Mouse (Mus musculus) thymus, adult 2 months (tissue): ENCODE results near the gene Dhx35. TPM values are rescaled to one million over a fixed set of nuclear protein-coding genes. Genes with fewer than 3 reads are reported as not detected.

Experiments
- DNase-seq: peaks from one replicate; pipeline ENCODE4 v3.0.0; 2021
- H3K27ac ChIP-seq: fragments of 200-500 bp; 2 replicates; pipeline ENCODE4 v1.5.1; 2012; ENCODE audit warnings: low read length, control low read depth; ENCODE audit not compliant: control insufficient read depth, insufficient read depth
- H3K27me3 ChIP-seq: fragments of 200-500 bp; 2 replicates; pipeline ENCODE4 v1.6.1; 2012; ENCODE audit warnings: mild to moderate bottlenecking, low read length, moderate library complexity, mixed read lengths; ENCODE audit not compliant: control insufficient read depth, insufficient read depth
- H3K36me3 ChIP-seq: fragments of 200-500 bp; 2 replicates; pipeline ENCODE4 v1.6.1; 2012; ENCODE audit warnings: mild to moderate bottlenecking, low read length, moderate library complexity; ENCODE audit not compliant: control insufficient read depth, insufficient read depth
- H3K4me1 ChIP-seq: fragments of 200-500 bp; replicated peaks from 2 replicates; pipeline ENCODE4 v1.6.1; 2012; ENCODE audit warnings: low read length; ENCODE audit not compliant: control insufficient read depth, insufficient read depth
- H3K4me3 ChIP-seq: fragments of 200-500 bp; 2 replicates; pipeline ENCODE4 v1.5.1; 2012; ENCODE audit warnings: mild to moderate bottlenecking, low read length, control low read depth, moderate library complexity; ENCODE audit not compliant: control insufficient read depth, insufficient read depth
- CTCF ChIP-seq: fragments of 200-500 bp; IDR thresholded peaks from 2 replicates; pipeline ENCODE4 v1.5.1; 2012; ENCODE audit warnings: mild to moderate bottlenecking, control low read depth, low read length, moderate library complexity, borderline replicate concordance; ENCODE audit not compliant: control insufficient read depth, poor library complexity, insufficient read depth; ENCODE audit errors: extremely low read depth
- POLR2A ChIP-seq: fragments of 200-500 bp; IDR thresholded peaks from 2 replicates; pipeline ENCODE4 v1.6.1; 2012; ENCODE audit warnings: mild to moderate bottlenecking, low read length, control low read depth, moderate library complexity; ENCODE audit not compliant: control insufficient read depth, poor library complexity, insufficient read depth; ENCODE audit errors: extremely low read depth
- WGBS: fragments of 180-500 bp; shearing (Covaris S2); methylation state at CpG from one replicate; pipeline ENCODE4 v1.1.7; 2018; 5-methylcytosine and 5-hydroxymethylcytosine counted together
- polyA plus RNA-seq: library from polyadenylated mRNA; depleted of rRNA; stranded (reverse); fragments of >200 nt; gene quantifications from 2 replicates; pipeline ENCODE4 v1.2.3, GENCODE M21; 2012; rRNA removed

Dhx35 gene
- polyA plus RNA-seq, 1 experiment = 29.9 TPM

DNA sequence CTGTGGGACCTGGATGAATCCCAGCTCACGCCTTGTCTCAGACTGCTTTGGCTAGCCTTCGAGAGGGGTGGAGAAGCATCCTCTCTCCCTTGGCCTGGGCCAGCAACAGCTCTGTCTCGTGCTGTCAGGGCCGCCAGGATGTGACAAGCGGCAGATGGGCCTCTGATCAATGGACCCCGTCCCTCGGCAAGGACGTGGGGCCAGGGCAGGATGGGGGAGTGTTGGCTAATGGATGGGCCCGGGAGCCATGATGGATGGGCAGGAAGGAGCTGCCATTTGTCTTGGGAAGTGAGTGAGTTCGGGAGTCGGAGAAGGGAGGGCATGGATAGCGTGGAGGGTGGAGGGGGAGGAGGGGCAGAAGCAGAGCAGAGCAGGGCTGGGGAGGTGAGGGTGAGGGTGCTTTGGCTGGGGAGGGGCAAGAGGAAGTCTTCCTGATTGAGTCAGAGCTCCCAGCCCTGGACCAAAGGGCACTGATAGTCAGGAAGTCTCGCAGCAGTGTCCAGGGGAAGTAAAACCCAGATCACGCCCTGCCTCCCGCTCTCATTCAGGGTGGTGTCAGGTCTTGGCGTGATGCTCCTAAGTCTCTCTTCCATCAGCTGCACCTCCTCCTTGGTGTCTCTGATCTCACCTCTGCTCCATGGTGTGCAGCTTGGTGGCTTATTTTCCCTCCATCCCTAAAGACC lies 98.7 kb downstream of the Dhx35 start:
- no peak for DNase-seq
- Histone ChIP-seq H3K4me1 (no peaks in the 10 kb centered on the region), H3K4me3 (no peak overlapping the region), H3K36me3 (no peaks in the 10 kb centered on the region), H3K27me3 (no peaks in the 10 kb centered on the region), H3K27ac (no peak overlapping the region)
- WGBS = 26% methylated on average over 16 of the region's 16 CpGs
- TF ChIP-seq POLR2A = no peak
- TF ChIP-seq CTCF = no peak

GRCm38 (mm10) chr2:158898469-158899196 lies 104.0 kb downstream of the Dhx35 start:
- no peak overlapping the region for H3K27ac ChIP-seq
- DNase-seq = no peak
- TF ChIP-seq CTCF = no peak
- no peak for TF ChIP-seq POLR2A
- H3K4me3 ChIP-seq = no peak overlapping the region
- no peaks in the 10 kb centered on the region for H3K4me1 ChIP-seq
- H3K36me3 ChIP-seq = no peaks in the 10 kb centered on the region
- H3K27me3 ChIP-seq = no peaks in the 10 kb centered on the region
- 31% methylated on average over 13 of the region's 13 CpGs for WGBS

Other genes starting within 250 kb of the Dhx35 start
- gene Slc32a1, start 184.0 kb upstream of the Dhx35 start, polyA plus RNA-seq = 0.11 and 0.13 TPM in 2 replicates
- gene Actr5, start 169.9 kb upstream of the Dhx35 start, polyA plus RNA-seq = 24.8 and 26.2 TPM in 2 replicates
- 55.8 and 61.4 TPM in 2 replicates for gene Ppp1r16b, start 129.4 kb upstream of the Dhx35 start, polyA plus RNA-seq
- gene Fam83d, start 26.7 kb upstream of the Dhx35 start, polyA plus RNA-seq = 26.2 and 32.5 TPM in 2 replicates